Mouse (Mus musculus): ENCODE data around the gene Cep152. TPM values are rescaled to one million over a fixed set of nuclear protein-coding genes. Genes with fewer than 3 reads are reported as not detected.

Gene Cep152
- total RNA-seq, 2 experiments from 2014 or later, result 2.6 to 2.7 TPM

DNA sequence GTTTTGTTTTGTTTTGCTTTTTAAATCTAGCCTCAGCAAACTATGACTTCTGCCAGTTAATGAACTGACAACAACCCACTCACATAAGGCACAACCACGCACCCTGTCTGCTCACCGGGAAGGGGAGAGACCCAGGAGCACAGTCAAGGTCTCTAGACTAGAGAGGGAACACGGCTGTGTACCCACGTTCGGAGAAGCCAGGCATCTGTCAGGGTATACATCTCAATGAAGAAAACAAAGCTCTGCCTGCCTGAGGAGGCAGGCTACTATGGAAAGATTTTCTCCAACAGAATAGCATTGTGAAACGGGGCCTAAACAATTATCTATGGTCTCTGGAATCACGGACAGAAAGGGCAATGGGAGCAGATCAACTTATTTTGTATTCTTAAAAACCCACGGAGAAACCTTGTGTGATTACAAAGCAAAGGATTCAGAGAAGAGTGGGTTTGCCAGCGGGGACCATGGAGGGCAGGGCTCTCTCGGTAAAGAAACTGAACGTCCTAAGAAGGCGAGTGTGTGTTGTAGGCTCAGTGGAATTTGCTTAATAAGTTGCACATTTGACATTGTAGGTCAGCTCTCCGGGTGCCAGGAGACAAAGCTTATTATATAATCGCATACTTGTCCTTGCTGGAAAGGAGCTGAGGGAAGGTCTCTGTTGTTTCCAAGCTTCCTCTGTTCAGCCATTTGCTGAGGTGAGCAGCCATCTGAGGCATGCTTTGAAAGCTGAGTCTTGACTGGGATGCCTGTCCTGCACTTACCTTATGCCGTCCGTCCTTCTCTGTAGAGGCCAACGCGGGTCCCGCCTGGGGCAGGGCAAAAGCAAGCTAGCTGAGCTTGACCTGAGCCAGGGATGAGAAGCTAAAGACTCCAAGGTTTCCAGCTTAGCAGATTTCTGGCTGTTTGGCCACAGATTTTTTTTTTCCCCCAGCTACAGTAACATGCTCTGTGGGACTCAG, 66.0 kb downstream of the Cep152 start:
- DNase-seq, result no peak

GRCm38 (mm10) chr2:125555830-125556229, 69.1 kb downstream of the Cep152 start:
- no peak for DNase-seq

DNA sequence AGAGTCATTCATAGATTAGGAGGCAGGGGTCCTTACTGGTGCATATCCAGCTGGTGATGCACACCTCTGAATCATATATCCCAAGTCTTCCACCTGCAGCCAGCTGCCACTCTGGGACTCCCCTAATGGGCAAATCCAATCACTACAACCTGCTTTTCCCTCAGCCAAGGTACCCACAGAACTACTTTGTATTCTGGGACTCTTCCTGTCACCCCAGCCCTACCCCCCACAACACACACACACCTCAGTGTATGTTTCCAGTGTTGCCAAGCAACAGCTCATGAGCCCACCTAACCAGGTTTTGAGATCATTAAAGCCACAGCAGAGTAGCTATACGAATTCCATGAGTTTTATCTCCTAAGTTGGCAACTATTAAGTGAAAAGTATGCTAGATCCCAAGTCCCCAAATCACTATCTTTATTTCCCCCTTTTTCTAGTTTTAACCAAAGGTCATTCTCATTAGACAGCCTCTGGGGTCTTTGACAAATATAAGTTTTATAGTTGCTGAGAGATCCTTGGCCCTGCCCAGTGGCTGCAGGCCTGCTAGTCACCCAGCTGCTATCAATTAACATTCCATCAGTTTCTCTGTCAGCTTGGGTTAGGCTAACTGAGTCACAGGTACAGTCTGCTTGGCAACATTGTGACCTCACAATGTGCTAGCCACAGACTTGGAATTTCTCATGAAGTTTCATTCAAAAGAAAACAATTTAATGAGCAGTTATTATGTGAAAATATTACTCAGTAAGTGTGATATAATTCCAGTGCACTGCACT, 75.9 kb downstream of the Cep152 start:
- DNase-seq, result no peak

DNA sequence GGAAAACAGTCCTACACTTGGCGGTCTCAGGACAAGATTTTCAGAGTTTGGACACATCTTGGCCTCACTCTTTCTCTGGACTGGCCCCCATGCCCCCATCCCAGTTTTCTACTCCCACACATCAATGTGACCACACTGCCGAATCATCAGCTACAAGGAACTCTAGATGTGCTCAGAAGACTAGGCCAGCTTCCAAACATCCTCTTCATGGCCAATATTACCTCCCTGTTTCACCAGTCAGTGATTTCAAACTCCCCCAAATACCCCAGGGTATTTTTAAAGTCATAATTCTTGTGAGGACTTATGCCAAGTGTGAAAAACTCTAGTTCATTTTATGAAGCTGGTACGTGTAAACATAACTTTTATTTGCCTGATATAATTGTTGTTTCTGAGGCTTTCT, 79.9 kb downstream of the Cep152 start:
- no peak for DNase-seq

DNA sequence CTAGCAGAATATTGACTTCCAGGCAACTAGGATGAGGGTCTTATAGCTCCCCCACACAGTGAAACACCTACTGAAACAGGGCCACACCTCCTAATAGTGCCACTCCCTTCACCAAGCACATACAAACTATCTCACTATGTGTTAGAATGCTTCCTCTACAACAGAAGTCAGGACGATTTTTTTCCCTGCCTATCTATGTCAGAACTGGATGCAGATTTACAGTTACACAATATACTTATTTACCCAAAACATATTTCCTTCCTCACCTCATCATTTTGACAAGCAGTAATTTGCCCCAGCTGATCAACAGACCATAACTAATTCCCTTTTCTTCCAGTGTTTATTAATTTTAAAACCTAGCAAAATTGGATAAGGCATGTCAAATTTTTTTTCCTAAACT, 81.3 kb downstream of the Cep152 start:
- DNase-seq, result no peak

DNA sequence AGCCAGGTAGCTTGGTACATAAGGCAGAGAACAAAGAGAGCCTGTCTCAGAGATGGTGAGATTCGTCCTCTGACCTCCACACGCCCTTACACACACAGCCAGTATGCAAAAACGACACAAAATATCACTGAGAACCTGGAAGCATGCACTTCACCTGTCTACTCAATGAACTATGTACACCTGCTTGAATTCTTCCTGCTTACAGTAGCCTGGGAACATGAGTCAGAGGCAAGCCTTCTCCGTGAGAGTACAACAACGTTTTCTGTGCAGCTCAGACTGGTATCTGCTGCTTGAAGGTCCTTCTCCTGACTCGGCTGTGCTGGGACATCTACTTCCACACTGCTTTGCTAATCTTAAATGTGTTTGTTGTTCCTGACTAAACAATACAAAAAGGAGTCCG, 83.5 kb downstream of the Cep152 start:
- no peak for DNase-seq

DNA sequence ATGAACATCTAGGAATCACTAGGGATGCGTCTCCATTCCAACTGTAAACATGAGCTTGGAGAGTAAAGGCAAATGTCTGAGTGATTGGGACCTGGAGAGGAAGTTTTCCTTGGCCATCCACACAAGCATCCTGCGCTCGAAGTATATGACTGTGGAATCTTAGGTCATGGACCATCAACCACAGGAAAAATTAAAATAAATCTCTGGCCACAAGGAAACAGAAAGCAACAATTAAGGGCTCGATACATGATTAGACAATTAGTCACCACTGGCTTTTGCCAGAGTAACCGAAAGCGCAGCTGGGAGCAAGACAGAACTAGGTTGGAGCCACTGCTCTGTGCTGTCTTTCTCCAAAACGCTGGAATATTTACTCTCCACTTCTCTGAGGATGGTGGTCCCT, 84.3 kb downstream of the Cep152 start:
- DNase-seq, result no peak

DNA sequence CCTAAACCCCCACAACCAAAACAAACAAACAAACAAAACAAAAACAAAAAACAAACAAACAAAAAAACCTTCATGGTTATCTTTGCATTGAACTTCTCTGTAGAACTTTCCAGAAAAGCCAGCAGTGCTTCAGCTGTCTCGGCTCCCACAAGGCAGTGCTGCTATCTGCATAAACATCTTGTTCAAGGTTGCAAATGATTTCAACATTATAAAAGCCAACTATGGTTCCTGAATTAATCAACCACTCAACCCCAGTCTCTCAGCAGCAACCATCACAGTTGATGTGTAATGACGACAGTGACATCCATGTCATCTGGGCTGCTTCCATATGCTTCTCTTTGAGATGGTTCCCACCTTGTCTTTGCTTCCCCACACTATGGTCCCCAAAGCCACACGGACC, 85.3 kb downstream of the Cep152 start:
- DNase-seq, result no peak

DNA sequence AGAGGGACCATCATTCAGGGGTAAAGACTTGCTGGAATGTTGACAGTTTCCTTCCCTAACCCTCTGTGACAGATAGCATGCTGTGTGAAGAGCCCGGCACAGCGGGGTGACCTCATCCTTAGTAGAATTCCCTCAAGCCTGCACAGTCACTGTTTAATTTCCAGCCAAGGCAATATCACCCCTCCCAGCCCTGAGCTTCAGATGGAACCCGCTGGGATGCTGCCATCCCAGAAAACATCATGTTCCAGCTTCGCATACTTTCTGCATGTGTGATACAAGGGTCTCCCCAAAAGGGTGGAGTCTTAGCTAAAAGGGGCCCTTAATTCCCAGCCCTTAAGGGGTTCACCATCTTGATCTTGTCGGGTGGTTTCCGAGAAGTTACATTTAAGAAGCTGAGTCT, 94.2 kb downstream of the Cep152 start:
- peak in 1 of 2 experiments; percentile 15 for DNase-seq

DNA sequence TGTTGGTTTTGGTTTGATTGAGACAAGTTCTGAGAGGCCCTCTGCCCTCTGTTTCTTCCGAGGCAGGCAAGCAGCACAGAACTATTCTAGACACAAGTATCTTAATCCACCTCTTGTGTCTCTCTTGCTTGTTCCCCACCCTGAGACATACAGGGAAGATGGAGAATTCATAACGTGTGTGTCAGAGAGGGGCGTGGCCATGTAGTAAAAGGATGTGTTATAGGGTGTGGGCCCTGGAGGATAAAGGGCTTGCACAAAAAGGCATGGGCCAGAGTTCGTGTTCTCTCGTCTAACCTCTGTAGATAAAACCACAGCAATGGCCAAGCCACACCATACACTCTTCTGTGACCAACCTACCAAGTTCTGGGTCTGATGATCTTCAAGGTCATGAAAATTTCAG, 98.3 kb downstream of the Cep152 start:
- no peak for DNase-seq

- no peak for DNase-seq
These were observed 99.4 kb downstream of the Cep152 start for GRCm38 (mm10) chr2:125525484-125525883.

GRCm38 (mm10) chr2:125516594-125516993, 108.3 kb downstream of the Cep152 start:
- peak in 1 of 2 experiments; percentile 24 for DNase-seq

DNA sequence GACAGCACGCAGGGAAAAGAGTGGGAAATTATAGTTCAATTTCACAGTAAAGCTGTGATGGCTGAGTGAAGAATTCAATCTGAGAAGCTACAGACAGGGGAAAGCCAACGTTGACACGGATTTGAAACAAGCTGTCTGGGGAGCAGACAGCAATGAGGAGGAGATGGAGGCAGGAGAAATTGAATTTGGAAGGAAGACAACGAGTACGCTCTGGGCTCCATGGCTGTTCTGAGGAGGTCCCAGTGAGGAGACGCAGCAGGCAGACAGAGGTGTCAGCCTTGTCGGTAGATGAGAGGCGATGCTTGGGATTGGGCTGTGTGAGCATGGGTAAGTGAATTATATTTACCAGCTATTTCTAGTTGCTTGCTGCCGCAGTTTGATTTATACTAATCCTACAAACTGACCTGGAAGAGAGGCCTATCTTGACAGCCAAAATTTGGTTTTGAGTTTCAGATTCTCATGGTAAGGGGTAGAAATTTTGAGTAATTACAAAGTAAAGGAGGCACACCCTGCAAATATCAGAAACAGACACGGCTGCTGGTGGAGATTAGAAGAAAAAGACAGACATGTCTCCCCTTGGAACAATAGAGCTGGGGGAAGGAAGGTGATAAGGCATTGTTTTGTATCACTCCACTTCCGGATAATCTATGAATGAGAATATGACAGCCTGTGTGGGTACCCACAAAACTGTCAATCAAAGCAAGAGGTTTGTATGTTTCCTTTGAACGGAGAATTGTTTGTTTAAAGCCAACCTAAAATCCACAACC, 109.4 kb downstream of the Cep152 start:
- no peak for DNase-seq

DNA sequence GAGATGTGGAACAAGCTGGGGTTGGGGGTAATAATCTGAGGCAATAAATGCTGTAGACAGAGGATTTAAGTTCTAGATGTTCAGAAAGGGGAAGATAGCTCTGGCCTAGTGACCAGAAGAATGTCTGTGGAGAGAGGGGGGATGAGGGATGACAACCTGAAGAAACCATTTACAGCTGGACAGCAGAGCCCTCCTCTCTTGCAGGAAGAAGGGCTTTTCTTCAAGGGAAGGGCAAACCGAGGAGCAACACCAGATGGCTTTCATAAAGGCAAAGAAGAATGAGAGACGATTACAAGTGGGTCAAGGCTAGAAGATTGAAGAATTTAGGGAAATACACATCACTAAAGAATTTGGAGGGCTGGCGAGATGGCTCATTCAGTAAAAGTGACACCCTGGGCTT, 110.5 kb downstream of the Cep152 start:
- no peak for DNase-seq

Other genes starting within 250 kb of the Cep152 start
- not detected for gene Gm9913, start 120.0 kb downstream of the Cep152 start, total RNA-seq (2021)
- gene Fbn1, start 117.1 kb downstream of the Cep152 start, total RNA-seq (2021), result 10 to 100 TPM; 45.1 to 84.3 TPM
- gene Eid1, start 48.0 kb upstream of the Cep152 start, total RNA-seq (2021), result 100 to 1,000 TPM; 118 to 132 TPM
- 1 to 10 TPM; 3.2 to 3.4 TPM for gene Shc4, start 99.0 kb upstream of the Cep152 start, total RNA-seq (2021)
- gene Secisbp2l, start 157.8 kb upstream of the Cep152 start, total RNA-seq (2021), result 10 to 100 TPM; 54.2 to 66.5 TPM
- gene Galk2, start 234.0 kb upstream of the Cep152 start, total RNA-seq (2021), result 10 to 100 TPM; 68.1 to 80.4 TPM
- gene Cops2, start 234.0 kb upstream of the Cep152 start, total RNA-seq (2021), result 100 to 1,000 TPM; 168 TPM

Measured in adrenal gland, postnatal 36 days (tissue).